Mouse (Mus musculus) megakaryocyte, embryonic 14.5 days (primary cell): ENCODE measurements around the gene Selenom.

Experiments
- FLI1 ChIP-seq: IDR thresholded peaks from 2 replicates; pipeline ENCODE4 v1.6.1; 2012; ENCODE audit warnings: low read length, inconsistent platforms, mixed read lengths
- GATA1 ChIP-seq: IDR thresholded peaks from 3 replicates; pipeline ENCODE4 v1.6.1; 2012; ENCODE audit warnings: mixed read lengths, low read length, inconsistent platforms, borderline replicate concordance

- TF ChIP-seq GATA1: no peak
- no peak for TF ChIP-seq FLI1
Measured at GRCm38 (mm10) chr11:3536745-3537333, 22.4 kb downstream of the Selenom start.
